Comparison of ENCODE assay signal across 16 mouse cellular contexts in genomic region chr5:103380785-103381527, GRCm38 (mm10). TPM values are rescaled to one million over a fixed set of nuclear protein-coding genes. Genes with fewer than 3 reads are reported as not detected.
DNase-seq lines count a peak whose midpoint lies in the region; ATAC-seq and TF ChIP-seq lines count a peak whose summit lies in the region.
"Had no signal": no experiment of that assay in that cellular context is flagged by ENCODE, and none has a peak within 500 bp of the region (broad histone marks: within the 10 kb centered on the region; RNA-seq: fewer than 3 reads in every experiment).

No protein-coding gene starts in this region.

- no peaks in the 10 kb centered on the region for H3K36me3 ChIP-seq in forebrain, embryonic 10.5 days (replicated peaks)
- no peaks in the 10 kb centered on the region for H3K36me3 ChIP-seq in forebrain, embryonic 12.5 days (replicated peaks)
- H3K36me3 ChIP-seq in kidney, postnatal 0 days (ENCODE audit: insufficient read depth, low read length): no peaks in the 10 kb centered on the region
- peaks cover 0 to 3% of the 10 kb centered on the region in 2 experiments; a peak in 1 of 4 replicates for H3K36me3 ChIP-seq in MEL (ENCODE audit: control insufficient read depth in 1 of 2, insufficient read depth in 2 of 2, low read length in 2 of 2)
- H3K36me3 ChIP-seq: neural tube, embryonic 13.5 days had no signal

- peak; percentile 46; the same call in 1 of the 2 replicates for TF ChIP-seq CTCF in kidney, postnatal 0 days (IDR thresholded peaks at IDR 0.05; ENCODE audit: low read depth)
- TF ChIP-seq CTCF in MEL (IDR thresholded peaks at IDR 0.05 in 2 of 3, conservative IDR thresholded peaks at IDR 0.05 in 1 of 3; ENCODE audit: control insufficient read depth in 1 of 3, insufficient read depth in 1 of 3, low read depth in 2 of 3, low read length in 3 of 3, poor library complexity in 1 of 3, severe bottlenecking in 1 of 3): peak in 1 of 3 experiments; percentile 25; a peak in 2 of 6 replicates

- H3K4me1 ChIP-seq in forebrain, embryonic 10.5 days: peaks cover 25% of the 10 kb centered on the region
- peaks cover 11% of the 10 kb centered on the region; the same call in 1 of the 2 replicates for H3K4me1 ChIP-seq in forebrain, embryonic 12.5 days
- H3K4me1 ChIP-seq in kidney, postnatal 0 days (replicated peaks; ENCODE audit: insufficient read depth, low read length): peaks cover 15% of the 10 kb centered on the region
- H3K4me1 ChIP-seq in MEL (ENCODE audit: control insufficient read depth in 1 of 2, insufficient read depth in 2 of 2, low read length in 2 of 2): peaks cover 0 to 2% of the 10 kb centered on the region in 2 experiments; a peak in 2 of 4 replicates

- TF ChIP-seq POLR2A in MEL (IDR thresholded peaks at IDR 0.05; ENCODE audit: control insufficient read depth in 1 of 2, insufficient read depth in 1 of 2, low read depth in 1 of 2, low read length in 2 of 2, poor library complexity in 1 of 2): no peak

- no peak overlapping the region for H3K4me2 ChIP-seq in forebrain, embryonic 12.5 days
- H3K4me2 ChIP-seq in kidney, postnatal 0 days (ENCODE audit: low read length): no peak overlapping the region
- H3K4me2 ChIP-seq: neural tube, embryonic 13.5 days had no signal

- no peaks in the 10 kb centered on the region for H3K9me3 ChIP-seq in forebrain, embryonic 10.5 days
- H3K9me3 ChIP-seq in forebrain, embryonic 12.5 days: no peaks in the 10 kb centered on the region
- H3K9me3 ChIP-seq in kidney, postnatal 0 days (replicated peaks; ENCODE audit: low read length): no peaks in the 10 kb centered on the region
- H3K9me3 ChIP-seq in MEL (replicated peaks; ENCODE audit: insufficient read depth, low read length): no peaks in the 10 kb centered on the region

- H3K9ac ChIP-seq in forebrain, embryonic 12.5 days: no peak overlapping the region
- H3K9ac ChIP-seq in kidney, postnatal 0 days (ENCODE audit: low read depth, low read length): no peak overlapping the region
- no peak overlapping the region for H3K9ac ChIP-seq in MEL (ENCODE audit: control insufficient read depth, low read depth, low read length, poor library complexity, severe bottlenecking)
- H3K9ac ChIP-seq: neural tube, embryonic 13.5 days had no signal

- no peak for DNase-seq in forebrain, embryonic 10.5 days (ENCODE audit: extremely low spot score, low spot score)
- DNase-seq in kidney, postnatal 0 days (ENCODE audit: low spot score): no peak
- no peak for DNase-seq in kidney, postnatal 4 days
- DNase-seq in MEL (ENCODE audit: low read depth, low spot score): peak; percentile 36
- DNase-seq in spleen, postnatal 14 days (ENCODE audit: low spot score in 2 of 2): no peak
- no peak for DNase-seq in adrenal gland, adult 8-10 months
- DNase-seq: adrenal gland, postnatal 36 days; heart, postnatal 36 days; left cerebral cortex, postnatal 4 days; thymus, adult 2 months had no signal

- H3K4me3 ChIP-seq in forebrain, embryonic 10.5 days: no peak overlapping the region
- no peak overlapping the region for H3K4me3 ChIP-seq in forebrain, embryonic 12.5 days (replicated peaks)
- H3K4me3 ChIP-seq in kidney, postnatal 0 days (replicated peaks; ENCODE audit: low read depth, low read length): no peak overlapping the region
- H3K4me3 ChIP-seq in MEL (ENCODE audit: control insufficient read depth in 1 of 2, insufficient read depth in 1 of 2, low read depth in 2 of 2, low read length in 2 of 2): no peak overlapping the region
- H3K4me3 ChIP-seq: erythroblast, embryonic 14.5 days; megakaryocyte, embryonic 14.5 days; neural tube, embryonic 13.5 days had no signal

- WGBS in forebrain, embryonic 10.5 days: 56% methylated on average over 11 of the region's 11 CpGs
- 39% methylated on average over 11 of the region's 11 CpGs for WGBS in forebrain, embryonic 12.5 days
- 65% methylated on average over 11 of the region's 11 CpGs for WGBS in kidney, postnatal 0 days

- TF ChIP-seq EP300 in MEL (IDR thresholded peaks at IDR 0.05; ENCODE audit: low read depth in 1 of 2, low read length in 2 of 2): no peak

- peak overlapping the region; percentile 13; the same call in 1 of the 2 replicates for H3K27ac ChIP-seq in forebrain, embryonic 10.5 days
- H3K27ac ChIP-seq in forebrain, embryonic 12.5 days: no peak overlapping the region
- no peak overlapping the region for H3K27ac ChIP-seq in kidney, postnatal 0 days
- no peak overlapping the region for H3K27ac ChIP-seq in MEL (ENCODE audit: control insufficient read depth, low read depth, low read length)
- H3K27ac ChIP-seq: neural tube, embryonic 13.5 days had no signal

- H3K27me3 ChIP-seq in forebrain, embryonic 10.5 days (ENCODE audit: poor library complexity, severe bottlenecking): peaks cover 8% of the 10 kb centered on the region
- H3K27me3 ChIP-seq in forebrain, embryonic 12.5 days: no peaks in the 10 kb centered on the region
- no peaks in the 10 kb centered on the region for H3K27me3 ChIP-seq in kidney, postnatal 0 days (ENCODE audit: insufficient read depth, low read length)
- no peaks in the 10 kb centered on the region for H3K27me3 ChIP-seq in MEL (ENCODE audit: control insufficient read depth in 1 of 2, insufficient read depth in 2 of 2, low read length in 2 of 2)
- H3K27me3 ChIP-seq: neural tube, embryonic 13.5 days had no signal

- ATAC-seq in forebrain, embryonic 12.5 days (ENCODE audit: low FRiP score): no peak
- no peak for ATAC-seq in kidney, postnatal 0 days (replicated peaks; ENCODE audit: low FRiP score, low read depth)
- peak; percentile 38; the same call in 1 of the 2 replicates for ATAC-seq in megakaryocyte progenitor cell, adult 5-6 weeks (replicated peaks; ENCODE audit: poor library complexity)
- ATAC-seq: inflammation-experienced regulatory T-cells, adult 6 months had no signal

- TF ChIP-seq RAD21 in MEL (IDR thresholded peaks at IDR 0.05; ENCODE audit: low read depth, low read length): peak; percentile 15

- no peaks in the 10 kb centered on the region for H3K79me2 ChIP-seq in MEL (ENCODE audit: control insufficient read depth, insufficient read depth, low read length, poor library complexity)

TF ChIP-seq in MEL, 35 proteins besides CTCF, POLR2A, EP300 and RAD21:
- TF ChIP-seq MAX (IDR thresholded peaks at IDR 0.05; ENCODE audit: low read length) (no peak), SMC3 (IDR thresholded peaks at IDR 0.05; ENCODE audit: low read depth, low read length) (peak; percentile 35)

RNA-seq across cellular contexts. Expression of gene Ptpn13, which starts 44.0 kb away (rescaled TPM):
- polyA plus RNA-seq in forebrain, embryonic 10.5 days (2016; fragmentation: Nextera tagmentation; extraction: Ambion mirVana): 19.7 TPM in 2 replicates
- 13.8 and 14.4 TPM in 2 replicates for polyA plus RNA-seq in forebrain, embryonic 12.5 days (2016; fragmentation: Nextera tagmentation; extraction: Ambion mirVana)
- polyA plus RNA-seq in kidney, postnatal 0 days (2015; fragmentation: Nextera tagmentation; extraction: Ambion mirVana): 20.4 and 20.8 TPM in 2 replicates
- total RNA-seq in MEL (2012; rRNA removed): 15.1 and 18.4 TPM in 2 replicates
- polyA plus RNA-seq in MEL (2012; ENCODE audit: insufficient read depth in 1 of 2, insufficient read length in 2 of 2, low read depth in 1 of 2, low replicate concordance in 2 of 2, missing spikeins in 1 of 2): 10 to 100 TPM; 15.5 to 43.6 TPM
- total RNA-seq in megakaryocyte progenitor cell, adult 5-6 weeks (2015): 0.30 and 0.37 TPM in 2 replicates
- 0.58 and 1.5 TPM in 2 replicates for total RNA-seq in megakaryocyte progenitor cell, adult 5-6 weeks (2017)
- 10 to 100 TPM; 25.3 to 65.4 (median 41.0) TPM for total RNA-seq in adrenal gland, adult 8-10 months (2022)
